Mouse (Mus musculus) embryonic facial prominence, embryonic 11.5 days (tissue): ENCODE measurements around the gene Fam131b. TPM values are rescaled to one million over a fixed set of nuclear protein-coding genes. Genes with fewer than 3 reads are reported as not detected.
A peak's percentile ranks its signal among the peaks of the same experiment; 100 is the strongest.

Source experiments
- ATAC-seq: fragments of 200-750 bp; cut with Nextera tagmentation; replicated peaks from 2 replicates; pipeline ENCODE4 v1.8.0; 2017; ENCODE audit warnings: low read depth; ENCODE audit not compliant: insufficient number of reproducible peaks, low FRiP score, low TSS enrichment
- DNase-seq: peaks from one replicate; pipeline ENCODE4 v3.0.0-alpha.2; 2015; ENCODE audit warnings: low spot score
- H3K27ac ChIP-seq: fragments of 300-500 bp; sonication (generic); replicated peaks from 2 replicates; pipeline ENCODE4 v1.5.1; 2014; ENCODE audit warnings: mild to moderate bottlenecking, low read depth, low read length, control low read depth
- H3K27me3 ChIP-seq: fragments of 300-500 bp; sonication (generic); 2 replicates; pipeline ENCODE4 v1.6.1; 2014; ENCODE audit warnings: mild to moderate bottlenecking, low read length, moderate library complexity, mixed read lengths; ENCODE audit not compliant: control insufficient read depth, insufficient read depth
- H3K36me3 ChIP-seq: fragments of 300-500 bp; sonication (generic); replicated peaks from 2 replicates; pipeline ENCODE4 v1.6.1; 2014; ENCODE audit warnings: low read depth, mild to moderate bottlenecking, low read length, moderate library complexity, mixed read lengths; ENCODE audit not compliant: control insufficient read depth, insufficient read depth
- H3K4me1 ChIP-seq: fragments of 300-500 bp; sonication (generic); 2 replicates; pipeline ENCODE4 v1.6.1; 2014; ENCODE audit warnings: low read length, mixed read lengths; ENCODE audit not compliant: control insufficient read depth, insufficient read depth
- H3K4me2 ChIP-seq: fragments of 300-500 bp; sonication (generic); 2 replicates; pipeline ENCODE4 v1.6.1; 2014; ENCODE audit warnings: low read depth, mild to moderate bottlenecking, control low read depth, low read length, moderate library complexity
- H3K4me3 ChIP-seq: fragments of 300-500 bp; sonication (generic); 2 replicates; pipeline ENCODE4 v1.5.1; 2014; ENCODE audit warnings: low read depth, low read length, control low read depth
- H3K9ac ChIP-seq: fragments of 300-500 bp; sonication (generic); replicated peaks from 2 replicates; pipeline ENCODE4 v1.6.1; 2014; ENCODE audit warnings: mild to moderate bottlenecking, control low read depth, low read length
- H3K9me3 ChIP-seq: fragments of 300-500 bp; sonication (generic); replicated peaks from 2 replicates; pipeline ENCODE4 v1.6.1; 2016; ENCODE audit warnings: mild to moderate bottlenecking, low read length, inconsistent platforms, mixed read lengths; ENCODE audit not compliant: control insufficient read depth
- WGBS: fragments of 180-500 bp; shearing (Covaris S2); extraction: QIAGEN DNeasy Blood & Tissue Kit; methylation state at CpG from one replicate; pipeline ENCODE4 v1.1.7; 2014; 5-methylcytosine and 5-hydroxymethylcytosine counted together
- polyA plus RNA-seq: library from polyadenylated mRNA; unstranded; fragments of >200 nt; fragmentation: Nextera tagmentation; extraction: Ambion mirVana; gene quantifications from 2 replicates; pipeline ENCODE4 v1.2.1, GENCODE M21; 2014

The Fam131b gene
- polyA plus RNA-seq, 1 experiment from 2014 or later = 0.66 TPM

DNA sequence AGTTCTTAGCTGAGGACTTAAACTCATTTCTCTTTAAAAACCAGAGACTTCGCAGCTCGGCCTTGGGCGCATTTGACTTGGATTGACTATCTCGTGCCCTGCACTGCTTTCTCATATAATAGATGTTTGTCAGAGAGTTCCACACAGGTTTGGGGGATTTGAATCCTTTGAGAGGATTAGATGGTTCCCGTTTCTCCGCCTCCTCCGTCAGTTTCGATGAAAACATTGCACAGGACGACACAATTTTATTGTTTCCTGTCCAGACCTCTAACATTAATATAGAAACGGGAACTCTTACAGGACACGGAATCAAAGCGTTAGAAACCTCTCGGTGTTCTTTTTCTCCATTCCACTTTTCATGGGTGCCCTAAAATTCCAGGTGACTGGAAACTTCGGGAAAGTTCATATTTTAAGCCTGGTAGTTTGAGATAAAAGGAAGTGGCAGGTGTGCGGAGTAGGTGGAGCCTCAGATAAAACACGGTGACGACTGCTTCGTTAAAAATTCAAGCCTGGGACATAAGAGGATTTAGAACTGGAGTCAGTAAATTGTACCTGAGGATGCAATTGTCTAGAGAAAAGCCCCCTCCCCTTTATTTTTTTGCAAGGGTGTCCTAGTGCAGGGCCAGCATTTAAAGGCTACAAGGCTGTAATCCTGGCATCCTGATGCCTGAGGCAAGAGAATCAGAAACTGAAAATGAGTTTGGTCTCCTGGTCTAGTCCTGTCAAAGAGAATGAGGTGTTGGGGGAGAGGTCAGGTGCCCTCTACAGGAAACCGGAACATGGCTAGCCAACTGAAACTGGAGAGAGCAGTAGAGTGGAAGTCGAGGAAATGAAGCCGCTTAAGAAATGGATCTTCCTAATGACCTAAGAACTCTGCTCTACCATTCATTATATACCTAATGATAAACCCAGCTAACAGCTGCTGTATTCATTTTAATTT lies 58.8 kb downstream of the Fam131b start:
- Histone ChIP-seq H3K36me3 (peaks cover 5% of the 10 kb centered on the region), H3K9ac (peak overlapping the region; percentile 94), H3K27ac (peak overlapping the region; percentile 83), H3K27me3 (no peaks in the 10 kb centered on the region), H3K4me1 (no peaks in the 10 kb centered on the region), H3K4me3 (peak overlapping the region; percentile 70), H3K4me2 (peak overlapping the region; percentile 81), H3K9me3 (no peaks in the 10 kb centered on the region)
- DNase-seq (peak; percentile 54), ATAC-seq (no peak)
- under 1% methylated on average over 21 of the region's 21 CpGs for WGBS

Other genes with a start within 250 kb of the Fam131b start
- gene Tas2r139, start 183.7 kb downstream of the Fam131b start, polyA plus RNA-seq = not detected in 2 replicates
- gene Tas2r144, start 109.3 kb downstream of the Fam131b start, polyA plus RNA-seq = not detected in 2 replicates
- 23.8 and 24.9 TPM in 2 replicates for gene Gstk1, start 78.7 kb downstream of the Fam131b start, polyA plus RNA-seq
- gene Tmem139, start 62.7 kb downstream of the Fam131b start, polyA plus RNA-seq = 0.68 and 0.73 TPM in 2 replicates
- gene Casp2, start 59.7 kb downstream of the Fam131b start, polyA plus RNA-seq = 73.6 and 79.4 TPM in 2 replicates
- 0.75 and 1.0 TPM in 2 replicates for gene Clcn1, start 38.0 kb downstream of the Fam131b start, polyA plus RNA-seq
- 61.3 and 71.9 TPM in 2 replicates for gene Zyx, start 25.0 kb upstream of the Fam131b start, polyA plus RNA-seq
- gene Epha1, start 48.6 kb upstream of the Fam131b start, polyA plus RNA-seq = 1.5 and 1.8 TPM in 2 replicates
- not detected in 2 replicates for gene Tas2r143, start 75.6 kb upstream of the Fam131b start, polyA plus RNA-seq
- not detected in 2 replicates for gene Tas2r135, start 80.8 kb upstream of the Fam131b start, polyA plus RNA-seq
- not detected in 2 replicates for gene Tas2r126, start 109.9 kb upstream of the Fam131b start, polyA plus RNA-seq
- not detected in 2 replicates for gene Olfr458, start 140.6 kb upstream of the Fam131b start, polyA plus RNA-seq
- not detected in 2 replicates for gene Olfr457, start 151.7 kb upstream of the Fam131b start, polyA plus RNA-seq
- not detected in 2 replicates for gene Olfr456, start 162.6 kb upstream of the Fam131b start, polyA plus RNA-seq
- not detected in 2 replicates for gene Olfr455, start 222.9 kb upstream of the Fam131b start, polyA plus RNA-seq